Mouse (Mus musculus) neutrophil, adult 83 days (primary cell): ENCODE data around the gene Slc27a5. TPM values are rescaled to one million over a fixed set of nuclear protein-coding genes. Genes with fewer than 3 reads are reported as not detected.

Source experiments
- total RNA-seq, 2 experiments: library from RNA; stranded (reverse); gene quantifications; one replicate each; pipeline ENCODE4 v1.2.4; 2023

Gene Slc27a5
- not detected for total RNA-seq

GRCm38 (mm10) chr7:12998053-12998452 lies at the start of gene Slc27a5:
Gene Slc27a5, minus strand, starts transcription at chr7:12998192.

GRCm38 (mm10) chr7:13037901-13038555 lies 40.0 kb upstream of the Slc27a5 start, which contains the start of gene Ube2m:
Gene Ube2m, minus strand, starts transcription at chr7:13038275.

GRCm38 (mm10) chr7:13034148-13034977 lies 36.4 kb upstream of the Slc27a5 start, which contains the start of gene Chmp2a:
Gene Chmp2a, minus strand, starts transcription at chr7:13034807.

GRCm38 (mm10) chr7:13010005-13010908 lies 12.3 kb upstream of the Slc27a5 start, which contains the start of gene Zbtb45:
Gene Zbtb45, minus strand, starts transcription at chr7:13010034.

GRCm38 (mm10) chr7:12998851-12999250 lies 859 bp upstream of the Slc27a5 start, which contains the start of gene Trim28:
Gene Trim28, plus strand, starts transcription at chr7:12999114.

GRCm38 (mm10) chr7:12977682-12978389 lies 20.2 kb downstream of the Slc27a5 start, which contains the start of gene Zfp446:
Gene Zfp446, plus strand, starts transcription at chr7:12977848.

GRCm38 (mm10) chr7:12965678-12966091 lies 32.3 kb downstream of the Slc27a5 start, which contains the start of gene Zfp324:
Gene Zfp324, plus strand, starts transcription at chr7:12965838.

Other genes starting within 250 kb of the Slc27a5 start
- gene Zscan18, start 194.6 kb downstream of the Slc27a5 start, total RNA-seq = 1 to 10 TPM; 1.3 to 2.1 TPM
- 1 to 10 TPM; 3.9 to 4.4 TPM for gene Zfp329, start 179.3 kb downstream of the Slc27a5 start, total RNA-seq
- gene Zfp110, start 163.4 kb downstream of the Slc27a5 start, total RNA-seq = 10 to 100 TPM; 23.4 to 24.6 TPM
- 1 to 10 TPM; 1.2 to 1.4 TPM for gene Zfp128, start 117.0 kb downstream of the Slc27a5 start, total RNA-seq
- 1 to 10 TPM; 5.5 to 6.7 TPM for gene Zscan22, start 100.4 kb downstream of the Slc27a5 start, total RNA-seq
- gene Rps5, start 75.9 kb downstream of the Slc27a5 start, total RNA-seq = 100 to 1,000 TPM; 779 to 842 TPM
- gene Rnf225, start 70.8 kb downstream of the Slc27a5 start, total RNA-seq = under 1 TPM; 0.33 to 0.40 TPM
- 1 to 10 TPM; 2.4 to 3.3 TPM for gene Zfp324, start 32.4 kb downstream of the Slc27a5 start, total RNA-seq
- 1 to 10 TPM; 3.0 to 4.6 TPM for gene Zfp446, start 20.3 kb downstream of the Slc27a5 start, total RNA-seq
- gene Trim28, start 922 bp upstream of the Slc27a5 start, total RNA-seq = 100 to 1,000 TPM; 166 to 184 TPM
- 10 to 100 TPM; 14.6 to 15.6 TPM for gene Zbtb45, start 11.8 kb upstream of the Slc27a5 start, total RNA-seq
- gene Chmp2a, start 36.6 kb upstream of the Slc27a5 start, total RNA-seq = 100 to 1,000 TPM; 146 to 163 TPM
- 10 to 100 TPM; 86.2 to 93.4 TPM for gene Ube2m, start 40.1 kb upstream of the Slc27a5 start, total RNA-seq
- gene Mzf1, start 56.6 kb upstream of the Slc27a5 start, total RNA-seq = 1 to 10 TPM in 1 of 2 experiments, under 1 TPM in 1; 0.46 to 1.4 TPM
- gene Vmn1r85, start 97.0 kb upstream of the Slc27a5 start, total RNA-seq = not detected
- not detected for gene Vmn1r86, start 121.7 kb upstream of the Slc27a5 start, total RNA-seq
- not detected for gene Vmn1r87, start 142.0 kb upstream of the Slc27a5 start, total RNA-seq
- gene Vmn1r88, start 161.4 kb upstream of the Slc27a5 start, total RNA-seq = under 1 TPM; 0.07 to 0.11 TPM
- gene Vmn1r89, start 214.8 kb upstream of the Slc27a5 start, total RNA-seq = not detected